Mouse (Mus musculus): ENCODE measurements at regions not wholly inside any gene's neighbourhood (a gene's known extent, or its start where the extent isn't known, plus 50 kb on each side); places are given as distances from the start of the nearest gene placed in this dataset.

GRCm38 (mm10) chr6:117279297-117279696 is 111.0 kb downstream of the Cxcl12 start:
- peak; percentile 26 to 51 for DNase-seq (ENCODE audit: low spot score in 2 of 2)

- DNase-seq (ENCODE audit: low spot score in 2 of 2), result peak; percentile 22
Measured at GRCm38 (mm10) chr6:117279786-117280411, 111.6 kb downstream of the Cxcl12 start.

GRCm38 (mm10) chr6:117280911-117281310 is 112.6 kb downstream of the Cxcl12 start:
- DNase-seq (ENCODE audit: low spot score in 2 of 2), result no peak

- no peak for DNase-seq (ENCODE audit: low spot score in 2 of 2)
Measured at GRCm38 (mm10) chr6:117283616-117284015, 115.3 kb downstream of the Cxcl12 start.

DNA sequence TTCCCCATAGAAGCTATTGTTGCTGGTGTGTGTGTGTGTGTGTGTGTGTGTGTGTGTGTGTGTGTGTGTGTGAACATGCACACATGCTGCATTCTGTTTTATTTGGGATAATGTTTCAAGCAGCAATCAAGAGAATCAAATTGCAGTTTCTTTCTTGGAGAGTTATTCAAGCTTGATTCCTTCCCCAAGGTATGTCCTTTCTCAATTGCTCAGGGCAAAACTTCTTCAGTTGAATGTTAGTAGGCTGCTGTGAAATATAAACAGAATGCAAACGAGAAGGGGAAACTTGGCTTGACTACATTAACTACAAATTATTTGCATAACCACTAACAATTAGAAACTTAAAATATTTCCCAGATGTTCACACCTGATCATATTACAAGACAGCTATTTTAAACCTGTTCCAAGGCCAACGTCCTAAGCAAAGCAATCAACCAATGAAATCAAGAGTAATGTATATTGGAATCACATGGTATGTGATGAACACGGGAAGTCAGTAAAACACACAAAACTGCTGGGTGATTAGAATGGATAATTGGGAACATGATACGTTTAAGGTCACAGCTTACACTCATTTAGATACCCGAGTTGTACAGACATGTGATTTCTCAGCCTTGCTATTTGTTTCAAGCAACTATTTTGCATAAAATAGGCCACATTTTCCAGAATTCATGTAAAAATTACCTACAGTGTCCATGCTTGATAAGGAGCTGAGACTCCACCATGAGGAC is 116.2 kb downstream of the Cxcl12 start:
- no peak for DNase-seq (ENCODE audit: low spot score in 2 of 2)

DNA sequence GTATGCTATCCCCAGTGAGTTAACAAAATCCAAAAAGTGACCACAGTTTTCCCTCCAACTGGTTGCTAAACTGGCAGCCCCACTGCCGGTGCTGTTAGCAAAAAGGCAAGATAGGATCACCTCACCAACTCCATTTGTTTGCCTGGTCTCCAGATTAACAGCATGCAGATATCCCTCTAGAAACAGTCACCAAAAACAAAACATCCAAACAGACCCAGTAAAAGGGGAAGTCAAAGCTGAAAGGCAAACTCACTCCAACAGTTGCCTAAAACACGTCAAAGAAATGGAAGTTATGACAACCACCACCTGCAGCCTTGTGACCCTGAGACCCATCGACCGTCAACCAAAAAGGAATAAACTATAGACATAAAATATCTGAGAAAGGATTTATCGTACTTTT is 119.1 kb downstream of the Cxcl12 start:
- no peak for DNase-seq (ENCODE audit: low spot score in 2 of 2)

DNA sequence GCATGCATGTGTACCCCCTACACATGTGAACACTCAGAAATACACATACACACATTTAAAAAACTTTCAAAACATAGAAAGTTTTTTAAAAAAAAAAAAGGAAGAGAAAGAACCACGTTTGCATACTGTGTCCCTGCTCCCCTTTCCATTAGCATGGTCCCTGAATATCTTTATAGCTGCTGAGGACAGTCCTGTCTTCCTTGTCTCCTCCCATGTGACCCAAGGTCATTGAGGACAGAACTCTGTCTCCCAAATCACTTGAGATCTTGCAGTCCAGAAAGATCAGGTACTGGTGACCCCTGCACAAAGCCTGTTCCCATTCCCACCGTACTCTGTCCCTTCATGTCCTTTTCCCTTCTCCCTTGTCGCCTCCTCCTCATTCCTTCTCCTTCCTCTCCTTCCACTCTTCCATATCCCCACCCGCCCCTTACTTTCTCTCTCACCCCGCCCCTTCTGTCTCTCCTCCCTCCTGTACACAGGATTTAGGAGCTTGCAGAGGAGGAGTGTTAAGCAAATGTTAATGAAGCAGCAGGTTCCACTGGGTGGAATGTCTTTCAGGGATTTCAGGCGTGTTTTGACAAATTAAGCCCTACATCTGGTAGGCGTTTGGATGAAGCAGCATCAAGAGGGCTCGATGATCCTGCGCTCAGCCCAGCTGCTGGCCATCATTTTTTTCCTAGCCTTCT is 125.6 kb downstream of the Cxcl12 start:
- no peak for DNase-seq (ENCODE audit: low spot score in 2 of 2)

DNA sequence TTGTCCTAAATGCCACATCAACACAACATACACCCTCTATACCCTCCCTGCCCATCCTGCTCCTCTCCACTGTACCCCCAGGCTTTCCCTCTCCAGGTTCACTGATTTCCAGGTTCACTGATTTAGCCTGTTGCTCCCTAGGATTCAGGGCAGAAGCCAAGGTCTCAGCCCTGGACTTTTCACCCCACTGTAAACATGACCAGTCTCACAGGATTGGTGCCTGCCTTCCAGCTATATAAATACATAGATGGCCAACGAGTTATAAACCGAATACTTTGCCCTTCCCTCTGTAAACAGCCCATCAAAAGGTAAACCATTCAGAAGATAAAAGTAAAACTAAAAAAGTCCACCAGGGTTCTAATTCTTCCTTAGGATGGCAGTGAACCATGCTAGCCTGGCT is 129.6 kb downstream of the Cxcl12 start:
- DNase-seq (ENCODE audit: low spot score in 2 of 2), result no peak

DNA sequence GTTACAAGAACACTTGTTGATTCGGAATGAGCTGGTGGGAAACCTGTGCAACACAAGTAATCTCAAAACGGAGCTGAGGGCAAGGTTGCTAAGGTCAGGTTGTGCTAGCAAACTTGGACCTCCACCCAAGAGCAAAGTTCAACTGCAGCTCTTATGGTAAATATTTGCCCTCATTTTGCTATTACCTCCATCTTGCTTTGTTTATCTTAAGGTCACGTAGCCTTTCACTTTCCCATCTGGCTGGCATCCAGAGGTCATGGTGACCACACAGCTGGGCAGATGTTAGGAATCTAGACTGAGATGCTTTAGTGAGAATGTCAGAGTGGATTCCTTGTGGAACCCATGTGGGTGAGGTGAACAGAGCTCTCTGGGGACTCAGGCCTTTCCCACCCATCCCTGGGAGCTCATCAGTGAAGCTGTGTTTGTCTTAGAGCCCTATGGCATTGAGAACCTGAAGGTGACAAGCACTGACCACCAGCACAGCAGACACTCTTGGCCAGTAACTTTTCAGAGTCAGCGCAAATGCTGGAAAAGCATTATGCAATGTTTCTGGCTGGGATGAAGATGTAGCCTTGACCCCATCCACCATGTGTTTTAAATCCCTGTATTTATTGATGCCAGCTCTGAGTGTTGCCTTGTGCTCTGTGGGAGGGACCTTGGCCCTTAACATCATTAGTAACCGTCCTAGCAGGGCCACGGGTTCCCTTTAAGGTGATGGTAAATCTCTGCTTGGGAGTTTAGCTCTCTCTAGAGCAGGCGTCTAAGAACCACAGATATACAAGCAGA is 131.4 kb downstream of the Cxcl12 start:
- no peak for DNase-seq (ENCODE audit: low spot score in 2 of 2)

DNA sequence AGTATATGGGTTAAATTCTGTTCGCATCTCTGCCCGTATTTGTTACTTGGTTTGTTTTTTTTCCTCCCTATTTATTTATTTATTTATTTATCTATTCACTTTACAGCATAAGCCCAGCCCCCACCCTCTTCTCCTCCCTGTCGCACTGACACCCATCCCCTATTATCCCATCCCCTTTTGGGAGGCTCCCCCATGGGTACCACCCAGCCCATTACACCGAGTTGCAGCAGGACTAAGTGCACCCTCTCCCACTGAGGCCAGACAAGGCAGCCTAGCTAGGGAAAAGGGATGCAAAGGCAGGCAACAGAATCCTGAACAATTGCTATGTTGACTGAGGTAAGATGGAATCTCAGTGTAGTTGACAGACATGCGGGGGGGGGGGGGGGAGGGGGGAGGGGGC is 135.0 kb downstream of the Cxcl12 start:
- DNase-seq (ENCODE audit: low spot score in 2 of 2), result no peak

GRCm38 (mm10) chr6:117305736-117306250 is 137.5 kb downstream of the Cxcl12 start:
- DNase-seq (ENCODE audit: low spot score in 2 of 2), result no peak

DNA sequence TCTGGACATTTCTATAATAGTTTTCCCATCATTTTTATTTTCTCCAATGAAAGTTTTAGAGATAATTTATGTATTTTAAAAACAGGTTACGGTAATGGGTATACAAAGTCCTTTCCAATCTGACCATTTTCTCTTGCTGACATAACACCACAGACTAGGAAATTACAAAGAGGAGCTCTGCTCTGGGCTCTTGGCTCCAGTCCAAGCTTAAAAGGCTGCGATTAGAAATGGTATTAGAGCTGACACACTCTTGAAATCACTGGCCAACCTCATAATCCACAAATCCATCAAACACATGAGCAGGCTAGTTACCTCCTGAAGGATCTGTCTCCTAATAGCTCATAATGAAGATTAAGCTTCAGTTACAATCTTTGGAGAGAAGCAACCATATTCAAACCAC is 140.3 kb downstream of the Cxcl12 start:
- DNase-seq (ENCODE audit: low spot score in 2 of 2), result no peak

DNA sequence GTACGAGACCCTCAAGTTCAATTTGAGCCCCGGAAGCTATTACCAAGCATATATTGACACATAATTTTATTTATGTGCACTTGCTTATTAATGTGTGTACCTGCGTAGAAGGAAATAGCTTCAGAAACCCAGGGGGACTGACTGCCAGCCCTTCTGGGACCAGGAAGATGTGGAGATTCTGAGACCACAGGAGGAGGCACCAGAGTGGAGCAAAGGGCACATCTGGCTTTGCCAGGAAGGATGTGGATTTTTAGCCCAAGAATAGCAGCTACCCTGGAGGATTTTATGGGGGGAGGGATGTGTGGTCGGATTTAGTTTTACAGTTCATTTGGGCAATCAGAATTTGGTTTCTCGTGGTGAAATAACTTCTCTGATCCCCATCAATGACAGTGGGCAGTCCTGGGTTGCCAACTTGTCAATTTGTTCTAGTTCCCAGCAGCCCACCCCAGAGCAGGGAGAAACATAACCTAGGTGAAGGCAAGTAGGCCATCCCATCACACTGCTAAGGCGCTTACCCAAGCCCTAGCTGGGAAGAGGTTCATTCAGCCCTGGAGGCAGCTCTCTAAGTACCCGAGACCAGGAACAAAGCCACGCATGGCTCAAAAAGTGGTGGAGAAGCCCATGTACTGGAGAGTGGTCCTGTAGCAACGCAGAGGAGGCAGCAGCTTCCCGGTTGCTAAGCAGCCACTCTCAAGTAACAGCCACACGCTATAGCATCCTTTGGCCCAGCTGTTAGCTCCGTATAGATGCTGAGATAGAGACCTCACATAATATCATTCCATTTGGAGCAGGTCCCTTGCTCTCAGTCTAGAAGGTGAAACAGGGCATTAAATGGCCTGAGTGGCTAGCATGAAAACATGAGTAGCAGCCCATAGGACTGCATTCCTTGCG is 144.8 kb downstream of the Cxcl12 start:
- DNase-seq (ENCODE audit: low spot score in 2 of 2), result peak; percentile 32 to 36

GRCm38 (mm10) chr6:117313944-117314566 is 145.7 kb downstream of the Cxcl12 start:
- peak in 1 of 2 experiments; percentile 26 for DNase-seq (ENCODE audit: low spot score in 2 of 2)

DNA sequence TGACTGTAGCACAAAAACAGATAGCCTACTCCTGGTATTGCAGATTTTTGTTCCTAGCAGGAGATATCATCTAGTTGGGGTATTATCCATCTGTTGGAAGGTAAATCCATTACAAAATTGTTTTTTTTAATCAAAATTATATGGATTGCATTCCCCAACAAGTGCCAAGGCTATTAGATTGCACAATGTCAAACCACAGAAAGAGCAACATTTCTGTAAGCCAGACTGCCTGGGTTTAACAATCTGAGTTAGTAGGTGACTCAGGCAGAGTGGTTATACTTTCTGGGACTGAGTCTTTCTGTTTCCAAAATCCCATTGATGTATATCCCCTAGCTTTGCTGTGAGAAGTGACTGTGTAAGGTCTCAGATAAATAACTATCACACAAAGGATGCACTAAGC is 155.0 kb downstream of the Cxcl12 start:
- no peak for DNase-seq (ENCODE audit: low spot score in 2 of 2)

DNA sequence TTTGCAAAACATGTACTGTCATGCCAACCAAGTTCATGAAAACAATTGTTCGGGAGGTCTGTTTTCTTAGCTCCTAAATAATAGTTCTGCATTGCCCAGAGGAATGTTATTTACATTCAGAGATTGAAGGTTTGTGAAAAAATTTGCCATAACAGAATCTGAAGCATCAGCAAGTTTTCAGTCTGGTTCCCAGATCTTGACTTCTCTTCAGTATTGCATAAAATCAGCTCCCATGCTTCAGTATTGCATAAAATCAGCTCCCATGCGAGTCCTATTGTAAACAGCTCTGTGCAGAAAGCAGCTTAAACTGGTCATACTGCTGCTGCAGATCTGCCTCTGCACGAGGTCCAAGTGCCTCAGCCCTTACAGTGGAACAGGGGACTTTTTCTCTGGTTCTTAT is 155.5 kb downstream of the Cxcl12 start:
- no peak for DNase-seq (ENCODE audit: low spot score in 2 of 2)

DNA sequence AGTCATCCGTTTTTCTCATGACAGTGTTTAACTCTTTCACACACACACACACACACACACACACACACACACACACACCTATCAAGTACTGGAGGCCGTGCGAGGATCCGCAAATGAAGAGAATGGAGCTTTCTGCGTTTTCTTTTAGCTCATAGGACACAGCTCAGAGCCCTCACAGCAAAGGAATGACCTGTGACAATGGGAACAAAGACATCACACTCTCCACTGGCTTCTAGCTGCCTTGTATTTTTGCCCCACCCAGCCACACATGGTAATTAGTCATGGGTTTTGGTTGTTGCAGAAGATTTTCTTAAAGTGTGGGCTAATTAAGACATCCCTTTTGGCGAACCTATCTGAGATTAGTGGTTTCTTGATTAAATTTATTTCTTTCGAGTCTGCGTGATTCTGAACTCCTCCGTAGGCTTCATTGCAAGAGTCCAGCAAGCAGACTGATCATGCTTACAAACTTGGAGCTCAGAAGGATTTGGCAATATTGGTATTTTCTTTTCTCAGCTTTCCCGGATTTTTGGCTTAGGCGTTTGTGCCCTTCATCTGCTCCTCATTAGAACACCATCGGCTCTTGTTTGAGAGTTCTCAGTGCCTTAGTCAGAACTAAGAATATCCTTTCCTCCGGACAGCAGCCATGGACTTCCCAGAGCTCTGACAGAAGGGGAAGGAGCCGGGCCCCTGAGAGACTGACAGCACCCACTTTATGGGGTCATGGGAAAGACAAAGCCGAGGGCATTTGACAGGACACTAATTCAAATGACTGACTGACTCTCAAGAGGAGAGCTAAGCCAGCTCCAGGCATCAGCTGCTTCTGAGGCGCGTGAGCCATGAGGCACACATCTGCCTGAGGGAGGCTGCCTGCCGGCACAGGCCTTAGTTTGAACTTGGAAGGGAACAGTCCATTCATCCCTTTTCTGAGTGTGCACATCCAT is 158.8 kb downstream of the Cxcl12 start:
- no peak for DNase-seq (ENCODE audit: low spot score in 2 of 2)

- DNase-seq (ENCODE audit: low spot score in 2 of 2), result no peak
Measured at GRCm38 (mm10) chr6:117329164-117329939, 161.0 kb downstream of the Cxcl12 start.

DNA sequence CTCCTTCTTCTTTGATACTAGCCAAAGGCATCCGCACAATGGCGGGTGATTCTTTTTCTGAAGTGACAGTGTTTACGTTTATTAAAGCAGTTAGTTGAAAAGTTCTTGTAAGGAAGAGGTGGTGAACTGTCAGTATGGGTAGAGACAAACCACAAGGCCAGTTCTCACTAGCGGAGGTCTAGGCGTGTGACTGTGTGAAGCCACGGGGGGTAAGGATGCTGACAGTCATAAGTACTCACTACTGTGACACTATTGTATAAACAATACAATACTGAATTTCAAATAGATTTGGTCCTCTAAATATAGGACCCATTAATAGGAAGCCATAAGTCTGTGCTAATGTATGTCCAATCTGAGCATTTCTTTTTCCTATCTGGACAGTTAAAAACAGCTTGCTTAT is 161.9 kb downstream of the Cxcl12 start:
- DNase-seq (ENCODE audit: low spot score in 2 of 2), result no peak
